Mouse (Mus musculus) lung, embryonic 16.5 days (tissue): ENCODE results near the gene Clstn1. TPM values are rescaled to one million over a fixed set of nuclear protein-coding genes. Genes with fewer than 3 reads are reported as not detected.

ENCODE experiments used
- ATAC-seq: fragments of 200-750 bp; cut with Nextera tagmentation; 2 replicates; pipeline ENCODE4 v1.8.0; 2017; ENCODE audit warnings: low read depth, mild to moderate bottlenecking, moderate library complexity
- H3K27ac ChIP-seq: fragments of 300-500 bp; sonication (generic); 2 replicates; pipeline ENCODE4 v1.5.1; 2014; ENCODE audit warnings: mild to moderate bottlenecking, control low read depth, low read length
- H3K27me3 ChIP-seq: fragments of 300-500 bp; sonication (generic); 2 replicates; pipeline ENCODE4 v1.6.1; 2014; ENCODE audit warnings: low read depth, low read length, mixed read lengths; ENCODE audit not compliant: control insufficient read depth, insufficient read depth
- H3K36me3 ChIP-seq: fragments of 300-500 bp; sonication (generic); 2 replicates; pipeline ENCODE4 v1.6.1; 2014; ENCODE audit warnings: low read length; ENCODE audit not compliant: control insufficient read depth, insufficient read depth
- H3K4me1 ChIP-seq: fragments of 300-500 bp; sonication (generic); replicated peaks from 2 replicates; pipeline ENCODE4 v1.6.1; 2014; ENCODE audit warnings: low read length, mixed read lengths; ENCODE audit not compliant: control insufficient read depth, insufficient read depth
- H3K4me2 ChIP-seq: fragments of 300-500 bp; sonication (generic); 2 replicates; pipeline ENCODE4 v1.6.1; 2014; ENCODE audit warnings: low read depth, low read length, control low read depth
- H3K4me3 ChIP-seq: fragments of 300-500 bp; sonication (generic); 2 replicates; pipeline ENCODE4 v1.5.1; 2014; ENCODE audit warnings: mild to moderate bottlenecking, low read length, control low read depth
- H3K9ac ChIP-seq: fragments of 300-500 bp; sonication (generic); 2 replicates; pipeline ENCODE4 v1.6.1; 2014; ENCODE audit warnings: low read length, control low read depth
- H3K9me3 ChIP-seq: fragments of 300-500 bp; sonication (generic); 2 replicates; pipeline ENCODE4 v1.6.1; 2016; ENCODE audit warnings: low read length; ENCODE audit not compliant: control insufficient read depth
- WGBS: fragments of 180-500 bp; shearing (Covaris S2); extraction: QIAGEN DNeasy Blood & Tissue Kit; methylation state at CpG from one replicate; pipeline ENCODE4 v1.1.7; 2014; 5-methylcytosine and 5-hydroxymethylcytosine counted together
- polyA plus RNA-seq: library from polyadenylated mRNA; unstranded; fragments of >200 nt; fragmentation: Nextera tagmentation; extraction: Ambion mirVana; gene quantifications from 2 replicates; pipeline ENCODE4 v1.2.1, GENCODE M21; 2015

The Clstn1 gene
- polyA plus RNA-seq, 1 experiment from 2014 or later, result 13.6 TPM

DNA sequence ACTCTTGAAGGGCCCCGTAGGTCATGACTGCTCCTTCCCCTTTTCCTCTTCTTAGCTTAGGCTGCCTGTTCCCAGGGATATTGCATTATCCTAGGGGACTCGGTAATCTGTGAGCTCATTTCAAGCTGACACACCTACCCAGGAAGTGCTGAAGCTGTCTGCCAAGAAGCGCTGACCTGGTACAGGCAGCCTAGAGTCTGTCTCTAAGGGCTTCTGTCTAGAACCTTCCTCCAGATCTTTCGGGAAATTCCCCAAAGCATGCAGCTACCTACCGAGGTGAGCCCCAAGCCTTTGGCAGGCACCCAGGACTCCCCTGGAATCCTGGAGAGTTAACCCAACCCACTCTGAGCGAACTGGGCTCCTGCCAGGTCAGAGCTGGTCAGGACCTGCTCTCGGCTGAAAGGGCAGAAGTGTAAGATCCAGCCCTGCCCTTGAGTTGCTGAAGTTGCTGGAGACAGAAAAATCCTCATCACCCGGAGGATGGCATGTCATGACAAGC is 14.6 kb upstream of the Clstn1 start:
- no peaks in the 10 kb centered on the region for H3K36me3 ChIP-seq
- peak overlapping the region; percentile 88 for H3K27ac ChIP-seq
- 32% methylated on average over 8 of the region's 8 CpGs for WGBS
- H3K4me1 ChIP-seq, result peaks cover 49% of the 10 kb centered on the region
- H3K4me3 ChIP-seq, result no peak overlapping the region
- no peaks in the 10 kb centered on the region for H3K27me3 ChIP-seq
- no peaks in the 10 kb centered on the region for H3K9me3 ChIP-seq
- peak overlapping the region; percentile 41 for H3K9ac ChIP-seq
- peak overlapping the region; percentile 32 for H3K4me2 ChIP-seq
- ATAC-seq, result peak; percentile 51

DNA sequence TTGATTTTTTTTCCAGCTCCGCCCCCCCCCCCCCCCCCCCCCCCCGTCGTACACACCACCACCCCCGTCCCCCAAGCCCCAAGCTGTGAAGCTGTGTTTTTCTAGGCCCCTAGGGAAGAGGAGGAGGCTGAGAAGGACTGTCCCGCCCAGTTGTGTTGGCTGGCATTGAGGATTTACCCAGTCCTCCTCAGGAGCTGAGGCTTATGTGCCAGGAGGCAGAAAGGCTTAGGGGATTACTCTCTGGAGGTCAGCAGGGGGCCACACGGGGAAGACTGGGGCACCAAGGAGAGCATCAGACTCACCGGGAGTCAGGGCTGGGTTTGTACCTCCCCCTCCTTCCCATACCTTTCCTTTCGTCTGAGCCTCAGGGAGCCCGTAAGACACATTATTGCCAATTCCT is 13.8 kb upstream of the Clstn1 start:
- 28% methylated on average over 6 of the region's 9 CpGs for WGBS
- peak overlapping the region; percentile 88 for H3K27ac ChIP-seq
- peak; percentile 11; the same call in 1 of the 2 replicates for ATAC-seq

DNA sequence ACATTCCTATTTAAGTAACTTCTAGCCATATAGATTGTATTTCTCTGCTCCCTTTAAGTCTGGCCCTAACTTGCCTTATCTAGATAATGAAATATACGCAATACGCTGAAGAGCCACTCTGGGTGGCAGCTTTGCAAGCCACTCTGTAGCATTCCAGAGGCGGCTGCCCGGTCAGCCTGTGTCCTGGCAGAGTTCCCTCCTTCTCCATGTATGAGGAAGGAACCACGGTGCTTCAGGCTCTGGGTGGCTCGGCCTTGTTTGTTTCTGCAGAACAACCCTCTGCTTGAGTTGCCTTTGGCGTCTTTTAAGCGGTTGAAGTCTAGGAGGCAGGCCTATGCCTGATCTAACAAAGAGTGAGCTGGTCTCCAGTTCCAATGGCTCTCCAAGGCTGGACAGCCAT is 13.4 kb upstream of the Clstn1 start:
- Histone ChIP-seq H3K4me2 (0 out of 2 replicates have a peak overlapping the region, but pooled peaks have one; percentile 16), H3K27ac (peak overlapping the region; percentile 88), H3K9me3 (no peaks in the 10 kb centered on the region), H3K9ac (peak overlapping the region; percentile 42), H3K4me1 (peaks cover 45% of the 10 kb centered on the region), H3K36me3 (no peaks in the 10 kb centered on the region), H3K27me3 (no peaks in the 10 kb centered on the region), H3K4me3 (no peak overlapping the region)
- 36% methylated on average over 8 of the region's 8 CpGs for WGBS
- peak; percentile 79 for ATAC-seq

More for the DNA sequence above, 13.8 kb upstream of the Clstn1 start:
- Histone ChIP-seq H3K9me3 (no peaks in the 10 kb centered on the region), H3K4me3 (no peak overlapping the region), H3K9ac (peak overlapping the region; percentile 42), H3K27me3 (no peaks in the 10 kb centered on the region), H3K36me3 (no peaks in the 10 kb centered on the region), H3K4me2 (0 out of 2 replicates have a peak overlapping the region, but pooled peaks have one; percentile 16), H3K4me1 (peaks cover 49% of the 10 kb centered on the region)

DNA sequence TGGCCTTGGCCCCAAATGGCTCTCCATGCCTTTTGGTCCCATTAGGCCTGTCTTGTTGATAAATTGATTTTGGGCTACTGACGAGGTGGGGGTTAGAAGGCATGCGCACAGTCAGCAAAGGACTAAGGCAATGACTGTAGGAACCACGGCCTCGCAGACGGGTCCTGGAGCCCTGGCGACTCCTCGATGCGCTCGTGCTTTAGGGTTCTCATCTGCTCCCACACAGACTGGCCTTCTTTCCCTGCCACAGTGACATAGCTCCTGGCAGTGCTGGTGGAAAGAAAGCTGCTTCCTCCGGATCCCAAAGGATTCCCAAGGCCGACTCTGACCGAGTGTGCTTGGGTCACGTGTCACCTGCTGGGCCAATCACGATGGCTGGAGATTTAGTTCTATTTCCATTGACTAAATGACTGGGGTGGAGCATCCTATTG is 11.9 kb upstream of the Clstn1 start:
- no peak overlapping the region for H3K27ac ChIP-seq
- H3K36me3 ChIP-seq, result no peaks in the 10 kb centered on the region
- H3K9ac ChIP-seq, result no peak overlapping the region
- WGBS, result 70% methylated on average over 14 of the region's 14 CpGs
- no peaks in the 10 kb centered on the region for H3K9me3 ChIP-seq
- peaks cover 33% of the 10 kb centered on the region for H3K4me1 ChIP-seq
- no peak for ATAC-seq
- H3K4me3 ChIP-seq, result no peak overlapping the region
- H3K27me3 ChIP-seq, result no peaks in the 10 kb centered on the region
- H3K4me2 ChIP-seq, result no peak overlapping the region

DNA sequence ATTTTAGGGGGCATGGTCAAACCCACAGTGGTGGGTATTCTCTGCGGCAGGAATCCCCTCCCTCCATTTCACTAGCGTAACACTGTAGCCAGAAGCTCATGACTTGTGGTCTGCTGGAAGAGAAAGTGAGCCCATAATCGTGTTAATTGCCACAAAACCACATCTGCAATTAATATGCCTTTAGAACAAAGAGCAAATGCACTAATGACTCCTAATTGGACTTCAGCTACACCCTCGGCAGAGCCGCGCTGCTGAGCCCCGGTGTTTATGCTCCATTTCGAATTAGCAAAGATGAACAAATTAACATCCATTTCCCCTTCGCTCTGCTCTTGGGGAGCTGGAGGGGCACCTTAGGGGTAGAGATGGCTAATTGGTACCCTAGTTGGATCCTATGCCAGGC is 10.2 kb upstream of the Clstn1 start:
- 83% methylated on average over 9 of the region's 9 CpGs for WGBS
- H3K27me3 ChIP-seq, result no peaks in the 10 kb centered on the region
- H3K4me3 ChIP-seq, result no peak overlapping the region
- H3K4me1 ChIP-seq, result peaks cover 23% of the 10 kb centered on the region
- H3K27ac ChIP-seq, result no peak overlapping the region
- no peak overlapping the region for H3K4me2 ChIP-seq
- H3K9me3 ChIP-seq, result no peaks in the 10 kb centered on the region
- H3K9ac ChIP-seq, result no peak overlapping the region
- no peaks in the 10 kb centered on the region for H3K36me3 ChIP-seq
- ATAC-seq, result no peak

DNA sequence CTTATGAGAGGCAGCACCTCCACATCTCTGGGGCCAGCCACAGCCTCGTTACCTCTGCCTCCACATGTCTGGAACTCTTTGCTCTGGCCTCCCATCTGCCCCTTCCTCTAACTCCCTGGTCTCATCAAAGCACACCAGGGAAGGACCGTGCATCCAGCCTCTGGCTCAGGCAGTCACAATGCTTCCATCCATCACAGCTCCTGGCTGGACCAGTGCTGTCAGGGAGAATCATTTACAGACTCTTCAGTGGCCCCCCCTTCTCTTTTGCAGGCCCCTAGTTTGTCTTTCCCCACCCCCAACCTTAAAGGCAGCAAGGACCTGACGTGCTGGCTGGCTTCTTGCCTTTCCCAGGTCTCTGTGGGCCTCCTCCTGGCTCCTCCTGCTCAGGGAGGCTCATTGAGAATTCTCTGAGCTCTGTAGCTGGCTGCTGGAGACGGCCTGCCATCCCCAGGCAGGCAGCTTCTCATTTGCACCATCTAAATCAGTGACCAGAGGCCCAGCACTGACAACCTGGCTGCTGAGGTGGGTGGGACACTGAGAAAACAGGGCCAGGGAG is 9.2 kb upstream of the Clstn1 start:
- Histone ChIP-seq H3K27me3 (no peaks in the 10 kb centered on the region), H3K27ac (no peak overlapping the region), H3K36me3 (no peaks in the 10 kb centered on the region), H3K4me1 (peaks cover 13% of the 10 kb centered on the region), H3K4me3 (no peak overlapping the region), H3K9ac (0 out of 2 replicates have a peak overlapping the region, but pooled peaks have one; percentile 12), H3K9me3 (no peaks in the 10 kb centered on the region), H3K4me2 (no peak overlapping the region)
- WGBS, result 20% methylated on average over 4 of the region's 4 CpGs
- no peak for ATAC-seq

DNA sequence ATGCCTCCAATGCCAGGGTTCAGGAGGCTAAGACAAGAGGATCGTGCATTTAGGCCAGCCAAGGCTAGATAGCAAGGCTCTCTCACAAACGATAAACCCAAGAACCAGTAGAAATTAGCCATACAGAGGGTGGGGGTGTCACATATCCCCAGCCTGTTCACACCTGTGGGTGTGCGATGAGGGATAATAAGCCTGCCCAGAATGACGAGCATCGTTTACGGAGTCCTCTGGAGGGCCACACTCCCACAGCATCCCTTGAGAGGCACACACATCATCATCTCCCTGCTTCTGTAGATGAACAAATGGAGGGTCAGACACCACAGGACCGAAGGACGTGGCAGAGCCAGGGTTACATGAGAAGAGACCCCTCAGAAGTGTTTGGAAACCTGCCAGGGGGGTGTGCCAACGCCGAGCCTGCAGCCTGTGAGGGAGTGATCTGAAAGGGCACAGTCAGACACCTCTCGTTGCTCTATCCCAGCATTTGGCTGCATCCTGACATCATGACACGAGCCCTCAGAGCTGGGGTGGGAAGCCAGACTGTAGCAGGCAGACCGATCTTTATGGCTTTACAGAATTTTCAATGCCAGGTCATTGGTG is 8.1 kb upstream of the Clstn1 start:
- H3K36me3 ChIP-seq, result no peaks in the 10 kb centered on the region
- H3K4me1 ChIP-seq, result peaks cover 2% of the 10 kb centered on the region; the same call in 1 of the 2 replicates
- H3K4me2 ChIP-seq, result no peak overlapping the region
- no peak overlapping the region for H3K9ac ChIP-seq
- H3K27ac ChIP-seq, result no peak overlapping the region
- H3K9me3 ChIP-seq, result no peaks in the 10 kb centered on the region
- 50% methylated on average over 13 of the region's 13 CpGs for WGBS
- H3K4me3 ChIP-seq, result no peak overlapping the region
- no peaks in the 10 kb centered on the region for H3K27me3 ChIP-seq
- ATAC-seq, result no peak

DNA sequence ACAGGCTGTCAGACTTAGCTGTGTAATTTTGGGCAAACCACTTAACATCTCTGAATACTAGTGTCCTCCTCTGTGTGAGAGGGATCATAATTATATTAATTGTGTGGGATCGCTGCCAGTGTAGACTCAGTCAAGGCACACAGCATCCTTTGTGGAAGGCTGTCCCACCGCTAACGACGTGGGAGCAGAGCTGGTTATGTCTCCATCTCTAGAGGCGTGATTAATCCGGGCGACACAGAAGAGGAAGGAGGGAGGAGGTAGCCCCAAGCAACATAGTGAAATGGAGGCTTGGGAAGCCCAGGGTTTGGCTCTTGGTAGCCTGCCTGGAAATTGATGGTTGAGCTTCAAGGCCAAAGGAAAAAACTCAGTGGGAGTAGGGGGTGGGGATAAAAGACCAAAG is 7.4 kb upstream of the Clstn1 start:
- Histone ChIP-seq H3K4me2 (no peak overlapping the region), H3K4me1 (no peaks in the 10 kb centered on the region), H3K4me3 (no peak overlapping the region), H3K9me3 (no peaks in the 10 kb centered on the region), H3K9ac (no peak overlapping the region), H3K27me3 (no peaks in the 10 kb centered on the region; the same call in 1 of the 2 replicates), H3K27ac (no peak overlapping the region), H3K36me3 (no peaks in the 10 kb centered on the region)
- 44% methylated on average over 7 of the region's 7 CpGs for WGBS
- no peak for ATAC-seq

DNA sequence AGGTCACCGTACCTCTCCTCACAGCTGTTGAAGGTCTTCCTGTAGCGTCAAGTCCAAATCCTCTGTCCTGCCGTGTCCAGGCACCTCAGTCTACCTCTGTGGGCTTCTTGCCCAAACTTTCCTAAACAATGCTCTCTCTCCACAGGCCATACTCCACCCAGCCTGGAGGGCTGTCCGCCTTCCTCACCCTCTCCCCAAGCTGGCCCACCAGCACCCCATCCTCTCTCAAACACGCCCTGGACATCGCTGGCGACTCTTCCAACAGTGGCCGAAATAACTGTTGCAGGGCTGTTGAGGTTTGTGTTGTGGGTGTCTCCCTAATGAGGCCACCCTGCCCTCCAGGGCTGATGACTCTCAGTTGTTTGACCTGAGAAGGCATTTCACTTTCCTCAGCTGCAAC is 1.0 kb upstream of the Clstn1 start:
- WGBS, result 69% methylated on average over 8 of the region's 8 CpGs
- no peak overlapping the region for H3K9ac ChIP-seq
- H3K36me3 ChIP-seq, result no peaks in the 10 kb centered on the region
- H3K9me3 ChIP-seq, result no peaks in the 10 kb centered on the region
- no peak overlapping the region for H3K4me2 ChIP-seq
- H3K4me3 ChIP-seq, result no peak overlapping the region
- peaks cover 11% of the 10 kb centered on the region for H3K4me1 ChIP-seq
- H3K27me3 ChIP-seq, result peaks cover 18% of the 10 kb centered on the region
- no peak overlapping the region for H3K27ac ChIP-seq
- ATAC-seq, result no peak
